8 mouse cellular contexts compared by ENCODE assay signal in the genomic region with DNA sequence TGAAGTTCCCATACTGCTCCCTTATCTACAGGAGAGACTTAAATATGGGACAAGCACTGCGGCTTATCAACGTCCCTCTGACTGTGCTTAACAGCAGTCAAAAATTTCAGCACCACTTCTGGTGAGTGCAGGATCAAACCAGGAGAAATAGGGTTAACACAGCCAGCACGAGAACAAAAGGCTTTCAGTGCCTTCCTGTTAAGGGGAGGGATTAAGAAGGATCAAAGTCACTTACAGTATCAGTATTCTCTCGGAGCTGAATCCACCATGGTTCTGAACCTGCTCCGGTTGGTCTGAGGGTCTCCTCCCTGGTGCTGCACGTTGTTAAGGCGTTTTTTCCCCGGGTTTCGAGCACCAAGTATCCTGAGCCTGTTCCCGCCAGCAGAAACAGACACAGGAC. TPM values are rescaled to one million over a fixed set of nuclear protein-coding genes. Genes with fewer than 3 reads are reported as not detected.
DNase-seq lines count a peak whose midpoint lies in the region; ATAC-seq and TF ChIP-seq lines count a peak whose summit lies in the region.
"Not testable (repeated sequence)": the region's sequence is repeated elsewhere in the genome, so short reads cannot be mapped to it uniquely, and the experiment has no call there.

No protein-coding gene starts in this region.

- H3K27ac ChIP-seq in embryonic facial prominence, embryonic 11.5 days (replicated peaks; ENCODE audit: low read depth, low read length); heart, adult 2 months; hindbrain, embryonic 15.5 days (replicated peaks); layer of hippocampus, adult 2 months; liver, embryonic 16.5 days (ENCODE audit: low read length); midbrain, embryonic 12.5 days (replicated peaks): not testable (repeated sequence)

- H3K4me2 ChIP-seq in embryonic facial prominence, embryonic 11.5 days (ENCODE audit: low read depth, low read length): peak overlapping the region; percentile 13; the same call in 1 of the 2 replicates
- H3K4me2 ChIP-seq in hindbrain, embryonic 15.5 days: peak overlapping the region; percentile 50
- H3K4me2 ChIP-seq in liver, embryonic 16.5 days (ENCODE audit: low read depth, low read length): peak overlapping the region; percentile 13; the same call in 1 of the 2 replicates
- H3K4me2 ChIP-seq in midbrain, embryonic 12.5 days (replicated peaks): peak overlapping the region; percentile 42

- 19% methylated on average over 10 of the region's 10 CpGs for WGBS in embryonic facial prominence, embryonic 11.5 days
- 8% methylated on average over 10 of the region's 10 CpGs for WGBS in heart, adult 2 months
- 26% methylated on average over 10 of the region's 10 CpGs for WGBS in hindbrain, embryonic 15.5 days
- 17% methylated on average over 10 of the region's 10 CpGs for WGBS in liver, embryonic 16.5 days (ENCODE audit: insufficient replicate concordance)
- 17% methylated on average over 10 of the region's 10 CpGs for WGBS in midbrain, embryonic 12.5 days

- peak overlapping the region; percentile 25; the same call in 1 of the 2 replicates for H3K9ac ChIP-seq in embryonic facial prominence, embryonic 11.5 days (replicated peaks; ENCODE audit: low read length)
- H3K9ac ChIP-seq in heart, adult 2 months (ENCODE audit: low read depth, low read length); hindbrain, embryonic 15.5 days; liver, embryonic 16.5 days (ENCODE audit: low read depth, low read length); midbrain, embryonic 12.5 days (replicated peaks): not testable (repeated sequence)

- TF ChIP-seq EP300 in heart, adult 2 months (IDR thresholded peaks at IDR 0.05; ENCODE audit: insufficient read depth, low read depth, low read length): not testable (repeated sequence)

- ATAC-seq in embryonic facial prominence, embryonic 11.5 days (replicated peaks; ENCODE audit: insufficient number of reproducible peaks, low FRiP score, low TSS enrichment, low read depth): not testable (repeated sequence)
- ATAC-seq in hindbrain, embryonic 15.5 days (ENCODE audit: low FRiP score, low read depth): peak; percentile 71
- ATAC-seq in liver, embryonic 16.5 days (ENCODE audit: low read depth): peak; percentile 41; the same call in 1 of the 2 replicates
- peak; percentile 72; the same call in 1 of the 2 replicates for ATAC-seq in midbrain, embryonic 12.5 days (ENCODE audit: low FRiP score, low read depth)

- DNase-seq in CD4-positive helper T cell, adult 2 months (ENCODE audit: low read depth, low spot score): peak; percentile 26
- DNase-seq in embryonic facial prominence, embryonic 11.5 days (ENCODE audit: low spot score): peak; percentile 17
- DNase-seq in heart, adult 2 months; layer of hippocampus, adult 2 months (ENCODE audit: low spot score in 2 of 2): not testable (repeated sequence)
- peak; percentile 25 for DNase-seq in retina, postnatal 1 day

- H3K36me3 ChIP-seq in embryonic facial prominence, embryonic 11.5 days (replicated peaks; ENCODE audit: control insufficient read depth, insufficient read depth, low read depth, low read length); heart, adult 2 months (ENCODE audit: control insufficient read depth, insufficient read depth, low read length); hindbrain, embryonic 15.5 days; liver, embryonic 16.5 days (ENCODE audit: control insufficient read depth, insufficient read depth); midbrain, embryonic 12.5 days: not testable (repeated sequence)

- not testable (repeated sequence) for TF ChIP-seq CTCF in heart, adult 2 months (IDR thresholded peaks at IDR 0.05); layer of hippocampus, adult 2 months (conservative IDR thresholded peaks at IDR 0.05)

- H3K27me3 ChIP-seq in embryonic facial prominence, embryonic 11.5 days (ENCODE audit: control insufficient read depth, insufficient read depth, low read length); heart, adult 2 months (ENCODE audit: control insufficient read depth, insufficient read depth, low read length); hindbrain, embryonic 15.5 days; liver, embryonic 16.5 days (ENCODE audit: control insufficient read depth, insufficient read depth, low read depth, low read length); midbrain, embryonic 12.5 days: not testable (repeated sequence)

- not testable (repeated sequence) for H3K79me2 ChIP-seq in heart, adult 2 months (replicated peaks; ENCODE audit: control insufficient read depth, insufficient read depth, low read length)

- intact Hi-C loops in heart, adult 2 months (cut with DNase I): loop anchor here (5.0 to 10.0 kb wide), 2 partner anchors 56 to 156 kb away; a partner anchor contains a TSS

- not testable (repeated sequence) for H3K9me3 ChIP-seq in embryonic facial prominence, embryonic 11.5 days (replicated peaks; ENCODE audit: control insufficient read depth, low read length); hindbrain, embryonic 15.5 days; liver, embryonic 16.5 days (replicated peaks; ENCODE audit: control insufficient read depth, low read length); midbrain, embryonic 12.5 days

- not testable (repeated sequence) for H3K4me1 ChIP-seq in embryonic facial prominence, embryonic 11.5 days (ENCODE audit: control insufficient read depth, insufficient read depth, low read length); heart, adult 2 months (ENCODE audit: control insufficient read depth, insufficient read depth, low read length); hindbrain, embryonic 15.5 days (replicated peaks); liver, embryonic 16.5 days (ENCODE audit: control insufficient read depth, low read depth, low read length); midbrain, embryonic 12.5 days

- H3K4me3 ChIP-seq in embryonic facial prominence, embryonic 11.5 days (ENCODE audit: low read depth, low read length): not testable (repeated sequence)
- peak overlapping the region; percentile 29; the same call in 1 of the 2 replicates for H3K4me3 ChIP-seq in heart, adult 2 months
- peak overlapping the region; percentile 25 for H3K4me3 ChIP-seq in hindbrain, embryonic 15.5 days
- H3K4me3 ChIP-seq in layer of hippocampus, adult 2 months: peak overlapping the region; percentile 19; the same call in 1 of the 2 replicates
- peak overlapping the region; percentile 19 for H3K4me3 ChIP-seq in liver, embryonic 16.5 days (ENCODE audit: low read depth, low read length)
- peak overlapping the region; percentile 12; the same call in 1 of the 2 replicates for H3K4me3 ChIP-seq in midbrain, embryonic 12.5 days

- not testable (repeated sequence) for TF ChIP-seq POLR2A in heart, adult 2 months (IDR thresholded peaks at IDR 0.05; ENCODE audit: insufficient read depth, low read depth, low read length)

RNA-seq across cellular contexts. Expression of a gene that starts 58.4 kb away (rescaled TPM):
- 0.74 and 0.77 TPM in 2 replicates for polyA plus RNA-seq in embryonic facial prominence, embryonic 11.5 days (2014; fragmentation: Nextera tagmentation; extraction: Ambion mirVana)
- 1 to 10 TPM; 5.9 to 6.4 TPM for total RNA-seq in heart, adult 2 months (2021)
- 1.5 and 3.6 TPM in 2 replicates for polyA plus RNA-seq in heart, adult 2 months (2012; rRNA removed)
- 1.4 and 1.5 TPM in 2 replicates for polyA plus RNA-seq in hindbrain, embryonic 15.5 days (2015; fragmentation: Nextera tagmentation; extraction: Ambion mirVana)
- 1 to 10 TPM; 1.8 to 3.0 TPM for total RNA-seq in layer of hippocampus, adult 2 months (2021)
- 3.6 and 4.0 TPM in 2 replicates for polyA plus RNA-seq in liver, embryonic 16.5 days (2015; fragmentation: Nextera tagmentation; extraction: Ambion mirVana)
- 1.1 and 1.3 TPM in 2 replicates for polyA plus RNA-seq in midbrain, embryonic 12.5 days (2016; fragmentation: Nextera tagmentation; extraction: Ambion mirVana)
